Mouse (Mus musculus) adrenal gland, postnatal 10 days (tissue): ENCODE results near the gene Hsp90aa1. TPM values are rescaled to one million over a fixed set of nuclear protein-coding genes. Genes with fewer than 3 reads are reported as not detected.
"Not testable (repeated sequence)": the region's sequence is repeated elsewhere in the genome, so short reads cannot be mapped to it uniquely, and the experiment has no call there.

Experiments
- DNase-seq: peaks from one replicate; pipeline ENCODE4 v3.0.0; 2021; ENCODE audit warnings: mixed read lengths
- long read RNA-seq, 2 experiments: library from polyadenylated mRNA; stranded (forward); transcript quantifications; one replicate each; pipeline ENCODE4 v2.0.0; 2021
- total RNA-seq, 2 experiments: library from RNA; stranded (reverse); gene quantifications; 2 replicates each; pipeline ENCODE4 v1.2.3; 2021

Gene Hsp90aa1
- total RNA-seq, result 100 to 1,000 TPM; 271 to 276 TPM
- long read RNA-seq, experiment 1, transcript Hsp90aa1-202 (11 exons, 3,281 nt), result major isoform, 33 of 166 reads
- long read RNA-seq, experiment 1, partial matches to known transcripts, result 128 of 166 reads
- long read RNA-seq, experiment 1, other reads (novel, unspliced or antisense), result 1 of 166 reads
- long read RNA-seq, experiment 2, transcript Hsp90aa1-202 (11 exons, 3,281 nt), result major isoform, 62 of 85 reads
- long read RNA-seq, experiment 2, partial matches to known transcripts, result 22 of 85 reads
- long read RNA-seq, experiment 2, other reads (novel, unspliced or antisense), result 1 of 85 reads

DNA sequence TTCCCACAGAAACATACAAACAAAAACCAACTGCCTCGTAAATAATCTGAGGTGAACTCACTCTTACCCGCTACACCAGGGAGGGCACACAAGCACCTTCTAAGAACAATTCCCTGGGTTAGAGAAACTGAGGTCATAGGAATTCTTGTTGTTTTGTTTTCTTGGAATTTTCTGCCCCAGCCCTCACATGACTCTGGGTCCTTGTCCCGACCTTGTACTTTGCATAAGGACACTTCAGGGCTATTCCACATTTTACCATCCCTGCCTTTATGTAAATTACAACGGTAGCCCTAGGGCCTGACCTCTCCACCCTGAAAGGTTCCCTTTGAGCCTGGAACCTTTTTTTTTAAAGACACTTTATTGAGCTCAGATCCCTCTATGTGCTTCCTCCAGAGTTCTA lies at the start of gene Hsp90aa1:
Hsp90aa1 (minus strand) TSS at position 173 of the 400 bp plus-strand sequence.
- no peak for DNase-seq

DNA sequence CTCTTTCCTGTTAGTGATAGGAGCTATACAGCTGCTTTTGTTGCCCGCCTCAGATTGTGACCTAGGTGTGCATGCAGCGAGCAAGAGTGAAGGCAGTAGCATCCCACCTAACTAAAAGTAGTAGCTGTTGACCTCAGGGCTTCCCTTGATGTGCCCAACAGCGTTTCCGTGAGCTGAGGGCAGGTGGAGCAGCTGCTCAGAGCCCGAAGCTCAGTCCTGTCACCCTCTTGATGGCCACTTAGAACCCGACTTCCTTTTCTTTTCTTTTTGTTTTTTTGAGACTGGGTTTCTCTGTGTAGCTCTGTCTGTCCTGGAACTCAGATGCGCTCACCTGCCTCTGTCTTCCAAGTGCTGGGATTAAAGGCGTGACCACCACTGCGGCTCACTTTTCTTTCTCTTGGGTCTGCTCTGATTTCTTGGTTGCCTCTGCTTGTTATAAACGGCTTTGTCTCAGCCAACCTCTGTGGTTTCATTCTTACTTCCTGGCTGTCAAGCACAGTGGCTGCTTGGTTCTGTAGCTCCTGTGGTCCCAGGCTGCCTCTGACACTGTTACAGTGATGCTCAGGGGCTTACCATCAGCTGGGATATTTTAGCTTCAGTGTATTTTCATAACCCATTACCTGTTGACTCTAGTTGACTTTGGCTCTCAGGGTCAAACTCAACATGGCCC lies 48.4 kb upstream of the Hsp90aa1 start:
- no peak for DNase-seq

DNA sequence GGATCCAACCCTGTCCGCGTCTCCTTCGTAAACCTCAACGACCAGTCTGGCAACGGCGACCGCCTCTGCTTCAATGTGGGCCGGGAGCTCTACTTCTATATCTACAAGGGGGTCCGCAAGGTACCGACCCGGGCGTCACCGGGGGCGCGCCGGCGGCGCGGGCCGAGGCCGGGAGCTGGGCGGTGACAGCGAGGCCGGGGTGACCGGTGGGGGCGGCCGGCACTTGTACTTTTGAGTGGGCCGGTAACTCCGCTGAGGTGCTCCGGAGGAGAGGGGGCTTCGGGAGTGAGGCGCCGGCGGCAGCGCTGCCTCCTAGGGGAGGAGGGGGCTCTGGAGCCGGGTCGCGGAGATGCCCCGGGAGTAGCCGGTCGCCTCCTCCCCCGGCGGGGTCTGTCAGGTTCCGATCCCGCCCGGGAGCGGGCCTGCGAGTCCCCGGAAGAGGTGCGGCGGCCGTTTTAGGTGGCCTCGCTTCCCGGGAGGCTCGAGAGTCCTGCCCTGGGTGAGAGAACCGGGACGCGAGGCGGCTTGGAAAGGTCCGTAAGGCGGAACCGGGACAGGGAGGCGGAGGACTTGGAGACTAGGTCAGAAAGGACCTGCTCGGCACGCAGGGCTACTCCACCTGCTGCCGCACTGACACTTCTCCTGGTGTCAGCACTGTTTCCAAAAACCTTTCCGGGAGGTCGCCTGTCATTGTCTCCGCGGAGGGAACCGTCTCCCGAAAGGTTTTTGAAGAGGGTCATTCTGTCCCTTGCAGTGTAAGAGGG lies 35.8 kb upstream of the Hsp90aa1 start:
- DNase-seq, result peak; percentile 52

DNA sequence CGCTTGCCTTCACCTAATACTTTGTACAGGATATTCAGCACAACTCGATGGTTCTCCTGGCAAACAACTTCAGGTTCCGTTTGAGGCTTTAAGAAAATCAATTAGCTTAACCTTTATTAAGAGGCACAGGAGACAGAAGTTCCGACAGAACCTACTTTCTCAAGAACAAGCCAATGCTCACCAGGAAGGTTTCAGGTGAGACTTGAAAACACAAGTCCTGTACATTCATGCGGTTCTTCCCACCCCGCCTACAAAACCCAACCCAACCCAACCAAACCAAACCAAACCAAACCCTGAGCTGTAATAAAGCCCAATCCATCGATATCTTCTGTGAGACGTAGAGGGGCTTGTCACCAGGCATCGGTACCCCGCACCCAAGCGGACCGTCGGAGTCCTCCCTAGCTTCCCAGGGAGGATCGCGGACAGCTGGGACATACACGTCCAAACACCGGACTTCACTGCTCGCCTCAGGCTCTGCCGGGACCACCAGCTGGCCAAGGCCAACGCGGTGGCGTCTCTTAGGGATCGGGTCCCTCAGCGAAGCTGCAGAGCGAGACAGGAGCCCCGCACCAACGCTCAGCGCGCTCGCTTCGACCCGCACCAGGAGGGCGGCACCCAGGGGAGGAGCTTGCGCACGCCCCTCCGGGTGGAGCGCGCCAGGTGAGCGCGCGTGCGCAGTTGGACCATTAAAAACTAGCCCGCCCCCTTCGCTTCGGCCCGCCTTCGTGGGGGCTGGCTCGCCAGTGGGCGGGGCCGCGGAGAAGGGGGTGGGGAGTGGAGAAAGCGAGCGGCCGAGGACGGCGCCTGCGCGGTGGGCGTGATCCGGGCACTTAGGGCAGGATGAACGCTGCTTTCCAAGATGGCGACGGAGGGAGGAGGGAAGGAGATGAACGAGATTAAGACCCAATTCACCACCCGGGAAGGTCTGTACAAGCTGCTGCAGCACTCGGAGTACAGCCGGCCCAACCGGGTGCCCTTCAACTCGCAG lies 34.9 kb upstream of the Hsp90aa1 start, which contains the start of gene Wdr20:
Wdr20 (plus strand) TSS at position 775 of the 988 bp plus-strand sequence.
- DNase-seq, result peak; percentile 100

DNA sequence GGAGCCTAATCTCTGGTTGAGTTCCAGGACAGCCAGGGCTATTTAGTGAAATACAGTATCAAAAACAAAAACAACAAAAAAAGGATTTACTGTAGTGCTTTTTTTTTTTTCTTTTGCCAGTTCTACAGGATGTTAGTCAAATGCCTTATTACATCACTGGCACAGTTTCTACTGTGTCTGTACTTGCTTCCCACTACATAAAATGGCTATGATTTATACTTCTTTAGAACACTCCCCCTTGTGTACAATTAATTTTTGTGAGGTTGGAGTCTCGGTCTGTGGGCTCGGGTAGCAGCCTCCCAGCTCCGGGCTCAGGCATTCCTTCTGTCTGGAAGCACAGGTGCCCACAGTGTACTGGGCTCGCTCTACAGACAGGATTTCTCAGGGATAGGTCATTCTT lies 34.1 kb upstream of the Hsp90aa1 start:
- DNase-seq, result no peak

DNA sequence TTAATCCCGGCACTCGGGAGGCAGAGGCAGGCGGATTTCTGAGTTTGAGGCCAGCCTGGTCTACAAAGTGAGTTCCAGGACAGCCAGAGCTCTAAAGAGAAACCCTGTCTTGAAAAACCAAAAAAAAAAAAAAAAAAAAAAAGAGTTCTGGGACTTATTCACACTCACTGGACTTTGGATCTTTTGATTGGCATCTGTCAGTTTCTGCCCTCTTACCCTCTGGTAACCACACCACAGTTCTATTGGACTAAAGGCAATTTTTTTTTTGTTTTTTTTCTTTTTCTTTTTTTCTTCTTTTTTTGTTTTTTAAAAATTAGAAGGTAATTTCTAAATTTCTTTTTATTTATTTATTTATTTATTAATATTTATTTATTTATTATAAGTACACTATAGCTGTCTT lies 30.7 kb upstream of the Hsp90aa1 start:
- not testable (repeated sequence) for DNase-seq

DNA sequence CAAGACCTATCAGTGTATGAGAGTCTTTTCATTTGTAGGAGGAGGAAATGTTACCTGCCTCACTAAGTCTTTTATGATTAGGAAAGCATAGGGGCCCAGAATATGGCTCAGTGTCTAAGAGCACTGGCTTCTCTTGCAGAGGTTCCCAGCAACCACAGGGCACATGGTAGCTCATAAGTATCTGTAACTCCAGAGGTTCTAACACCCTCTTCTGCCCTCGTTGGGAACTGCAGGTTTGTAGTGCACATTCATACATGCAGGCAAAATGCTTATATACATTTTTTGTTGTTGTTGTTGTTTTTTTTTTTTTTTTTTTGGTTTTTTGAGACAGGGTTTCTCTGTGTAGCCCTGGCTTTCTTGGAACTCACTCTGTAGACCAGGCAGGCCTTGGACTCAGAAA lies 23.9 kb upstream of the Hsp90aa1 start:
- DNase-seq, result no peak

DNA sequence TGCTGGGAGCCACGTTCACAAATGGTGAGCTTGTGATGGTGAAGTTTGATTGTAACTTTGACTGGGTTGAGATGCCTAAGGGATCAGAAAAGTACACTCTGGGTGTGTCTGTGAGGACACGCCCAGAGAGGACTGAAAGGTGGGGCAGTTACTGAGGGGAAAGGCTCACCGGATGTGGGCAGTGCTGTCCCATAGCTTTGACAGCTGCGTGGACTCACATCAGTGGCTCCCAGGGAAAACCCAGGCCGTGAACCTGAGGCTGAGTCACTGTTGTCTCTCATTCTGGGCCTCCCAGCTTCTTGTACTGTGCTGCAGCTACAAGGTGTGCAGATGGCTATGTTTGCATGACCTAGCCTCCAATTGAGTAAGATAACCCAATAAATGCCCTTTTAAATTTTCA lies 23.0 kb upstream of the Hsp90aa1 start:
- no peak for DNase-seq

DNA sequence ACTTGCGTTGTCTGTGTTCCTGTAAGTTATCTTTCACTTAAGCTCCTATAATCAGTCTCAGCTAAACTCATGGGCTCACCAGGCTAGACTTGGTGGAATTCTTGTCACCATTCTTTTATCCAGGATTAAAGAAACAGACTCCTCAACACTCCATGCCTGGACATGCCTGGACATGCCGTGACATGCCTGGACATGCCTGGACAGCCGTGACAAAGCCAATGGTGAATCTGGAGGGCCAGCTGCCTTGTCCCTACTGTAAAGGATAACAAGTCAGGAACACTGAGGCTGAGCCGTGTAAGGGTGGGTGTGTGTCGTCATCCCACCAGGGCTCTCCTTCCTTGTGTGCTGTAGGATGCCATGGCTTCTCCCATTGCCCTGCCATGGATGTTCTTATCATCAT lies 22.5 kb upstream of the Hsp90aa1 start:
- no peak for DNase-seq

DNA sequence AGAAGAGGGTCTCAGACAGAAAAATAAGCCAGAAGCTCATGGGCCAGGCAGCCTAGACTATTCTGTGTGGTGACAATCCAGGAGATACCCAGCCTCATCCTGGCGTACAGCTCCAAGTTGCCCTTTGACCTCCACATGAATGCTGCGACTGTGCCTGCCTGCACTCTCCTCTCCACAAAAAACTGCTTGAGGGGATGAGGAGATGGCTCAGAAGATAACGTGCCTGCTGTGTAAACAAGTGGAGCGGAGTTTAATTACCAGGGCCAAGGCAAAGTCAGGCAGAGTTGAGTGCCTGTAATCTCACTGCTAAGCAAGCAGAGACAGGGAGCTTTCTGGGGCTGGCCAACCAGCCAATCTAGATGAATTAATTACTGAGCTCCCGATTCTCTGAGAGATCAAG lies 13.5 kb upstream of the Hsp90aa1 start:
- no peak for DNase-seq

DNA sequence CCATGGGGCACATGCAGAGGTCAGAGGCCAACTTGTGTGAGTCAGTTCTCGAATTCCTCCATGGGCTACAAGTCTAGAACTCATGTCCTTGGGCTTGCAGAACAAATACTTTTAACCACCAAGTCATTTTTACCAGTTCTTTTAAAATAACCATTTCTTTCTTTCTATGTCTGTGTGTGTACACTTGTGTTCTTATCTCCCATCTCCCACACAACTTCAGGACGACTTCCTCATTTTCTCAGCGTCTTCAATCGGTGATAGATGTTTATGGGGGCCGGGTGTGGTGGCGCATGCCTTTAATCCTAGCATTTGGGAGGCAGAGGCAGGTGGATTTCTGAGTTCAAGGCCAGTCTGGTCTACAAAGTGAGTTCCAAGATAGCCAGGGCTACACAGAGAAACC lies 11.7 kb upstream of the Hsp90aa1 start:
- no peak for DNase-seq

DNA sequence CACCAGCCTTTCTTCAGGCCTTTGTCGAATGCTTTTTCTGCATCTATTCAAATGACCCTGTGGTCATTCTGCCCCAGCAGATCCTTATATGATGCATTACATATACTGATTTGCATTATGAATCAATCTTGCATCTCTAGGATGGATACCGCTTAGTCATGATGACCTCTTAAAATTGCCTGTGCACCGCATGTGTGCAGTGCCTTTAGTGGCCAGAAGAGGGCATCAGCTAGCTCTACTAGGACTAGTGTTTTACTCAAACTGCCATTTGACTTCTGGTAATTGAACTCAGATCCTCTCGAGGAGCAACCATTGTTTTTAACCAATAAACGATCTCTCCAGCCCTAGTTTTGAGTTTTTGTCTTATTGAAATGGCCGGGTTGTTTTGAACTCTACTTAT lies 11.3 kb upstream of the Hsp90aa1 start:
- no peak for DNase-seq

DNA sequence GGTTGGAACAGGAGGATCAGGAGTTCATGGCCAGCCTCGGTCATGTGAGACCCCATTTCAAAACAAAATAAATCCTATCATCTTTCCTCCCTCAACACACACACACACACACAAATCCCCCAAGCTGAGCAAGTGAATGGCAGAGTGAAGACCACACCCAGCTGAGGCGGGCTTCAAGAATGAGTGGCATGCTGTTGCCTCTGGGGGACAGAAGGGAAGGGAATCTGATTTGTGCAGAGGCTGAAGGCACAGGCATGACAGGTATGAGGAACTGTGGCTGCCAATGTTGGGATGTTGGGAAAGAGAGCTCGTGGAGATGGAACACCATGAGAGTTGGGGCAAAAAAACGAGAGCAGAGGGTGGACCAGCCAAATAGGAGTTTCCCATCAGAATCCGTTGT lies 8.7 kb upstream of the Hsp90aa1 start:
- DNase-seq, result no peak

DNA sequence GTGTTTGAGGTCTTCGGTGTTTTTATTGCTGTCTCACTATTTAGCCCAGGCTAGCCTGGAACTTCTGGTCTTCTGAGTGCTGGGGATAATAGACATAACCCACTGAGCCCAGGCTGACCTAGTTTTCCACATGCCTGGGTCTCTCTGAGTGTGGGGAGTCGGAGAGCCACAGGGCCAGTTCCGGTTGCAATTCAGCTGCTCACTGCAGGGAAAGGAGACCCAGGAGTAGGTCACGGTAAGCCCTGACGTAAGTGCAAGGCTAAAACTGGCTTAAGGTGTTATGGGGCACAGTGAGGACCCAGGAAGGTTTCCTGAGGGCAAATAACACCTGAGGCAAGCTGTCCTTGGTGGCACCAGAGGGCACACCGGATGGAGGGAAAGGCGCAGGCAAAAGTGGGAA lies 4.9 kb upstream of the Hsp90aa1 start:
- DNase-seq, result no peak

DNA sequence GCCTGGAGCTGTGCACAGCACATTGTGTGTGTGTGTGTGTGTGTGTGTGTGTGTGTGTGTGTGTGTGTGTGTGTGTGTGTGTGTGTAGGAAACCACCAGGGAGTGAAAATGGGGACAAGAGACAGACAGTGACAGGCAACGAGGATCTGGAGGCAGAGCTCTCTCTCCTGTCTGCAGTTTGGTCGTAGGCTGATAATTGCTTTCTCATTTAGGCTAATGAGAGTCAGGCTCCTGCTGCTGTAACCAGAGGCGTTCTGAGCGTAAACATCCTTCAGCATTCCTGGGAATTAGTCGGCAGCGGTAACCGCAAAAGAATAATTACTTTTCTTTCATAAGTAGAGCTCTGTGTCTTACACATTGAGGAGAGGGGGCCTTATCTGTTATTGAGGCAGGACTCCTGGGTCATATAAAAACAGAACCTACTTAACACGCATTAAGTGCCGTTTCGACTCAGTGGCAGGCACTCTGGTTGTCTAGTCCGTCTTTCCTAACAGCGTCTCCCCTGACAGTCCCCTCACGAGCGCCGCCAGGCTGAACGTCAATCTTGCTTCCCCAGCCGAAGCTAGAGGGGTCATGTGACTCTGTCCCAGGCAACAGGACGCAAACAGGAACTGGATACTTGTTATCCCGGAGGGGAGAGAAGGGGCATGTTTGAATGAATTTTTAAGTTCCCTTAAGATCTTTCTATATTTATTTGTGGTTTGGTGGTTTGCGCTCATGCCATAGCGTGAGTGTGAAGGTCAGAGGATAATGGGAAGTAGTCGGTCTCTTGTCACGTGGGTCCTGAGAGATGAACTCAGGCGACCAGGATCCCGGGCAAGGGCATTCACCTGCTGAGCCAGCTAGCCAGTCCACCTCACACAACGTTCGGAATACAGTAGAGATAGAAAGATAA lies 4.1 kb upstream of the Hsp90aa1 start:
- peak; percentile 76 for DNase-seq

DNA sequence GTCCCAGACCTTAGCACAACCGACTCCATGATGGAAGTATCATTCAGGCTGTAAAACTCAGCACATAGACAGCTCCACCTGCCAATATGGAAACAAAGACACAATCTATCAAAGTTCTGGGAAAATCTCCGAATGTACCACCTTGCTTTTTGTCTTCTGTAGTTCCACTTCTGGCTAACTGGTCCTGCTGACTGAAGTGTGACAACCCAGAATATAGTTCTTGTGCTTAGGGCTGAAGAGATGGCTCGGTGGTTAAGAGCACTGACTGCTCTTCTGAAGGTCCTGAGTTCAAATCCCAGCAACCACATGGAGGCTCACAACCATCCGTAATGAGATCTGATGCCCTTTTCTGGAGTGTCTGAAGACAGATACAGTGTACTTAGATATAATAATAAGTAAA lies 2.9 kb upstream of the Hsp90aa1 start:
- not testable (repeated sequence) for DNase-seq

DNA sequence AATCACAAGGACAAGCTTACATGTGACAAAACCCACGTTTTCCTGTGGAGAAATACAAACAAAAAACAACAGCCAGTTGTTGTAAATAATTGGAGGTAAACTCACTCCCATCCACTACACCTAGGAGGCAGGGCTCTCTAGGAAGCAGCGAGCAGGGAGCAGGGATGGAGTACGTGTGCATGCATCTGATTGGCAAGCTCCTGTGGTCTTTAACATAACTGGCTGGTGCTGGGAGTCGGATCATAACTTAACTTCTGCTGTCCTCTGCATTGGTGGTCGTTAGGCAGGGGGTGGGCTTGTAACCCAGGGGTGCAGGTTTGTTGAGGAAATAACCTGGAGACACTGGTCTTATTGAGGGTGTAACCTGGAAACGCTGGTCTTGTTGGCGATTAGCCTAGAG lies 1.2 kb upstream of the Hsp90aa1 start:
- no peak for DNase-seq

DNA sequence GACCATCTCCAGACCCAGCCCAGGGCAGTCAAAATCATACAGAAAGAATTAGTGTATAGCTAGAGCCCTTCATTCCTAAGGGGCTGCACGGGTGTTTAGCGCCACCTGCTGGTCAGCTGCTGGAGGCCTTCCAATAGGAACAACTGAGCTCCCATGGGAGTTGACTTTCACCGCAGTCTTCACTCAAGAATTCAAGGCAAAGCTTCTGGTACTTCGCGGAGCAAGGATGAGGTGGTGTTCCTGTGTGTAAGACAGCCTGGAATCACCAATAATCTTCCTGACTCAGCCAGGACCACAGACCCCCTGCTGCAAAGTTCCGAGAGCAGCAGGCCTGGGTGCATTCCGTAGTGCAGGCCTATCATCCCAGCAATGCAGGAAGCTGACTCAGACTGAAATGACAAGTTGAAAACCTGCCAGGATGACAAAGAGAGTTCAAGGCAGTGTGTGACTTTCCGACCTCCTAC lies 512 bp upstream of the Hsp90aa1 start:
- DNase-seq, result peak; percentile 93

DNA sequence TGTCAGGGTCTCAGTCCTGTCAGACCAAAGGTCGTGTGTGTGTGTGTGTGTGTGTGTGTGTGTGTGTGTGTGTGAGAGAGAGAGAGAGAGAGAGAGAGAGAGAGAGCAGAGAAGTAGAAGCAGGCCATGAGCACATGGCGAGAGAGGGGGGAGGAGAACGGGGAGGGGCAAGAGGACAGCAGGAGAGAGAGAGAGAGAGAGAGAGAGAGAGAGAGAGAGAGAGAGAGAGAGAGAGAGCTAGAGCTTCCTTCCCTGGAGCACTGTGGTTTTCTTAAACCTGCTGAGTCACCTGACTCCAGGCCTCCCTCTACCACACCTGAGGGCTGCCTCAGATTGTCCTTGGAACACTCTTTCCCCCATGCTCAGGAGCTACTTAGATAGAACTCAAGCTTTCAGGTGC lies 1.2 kb downstream of the Hsp90aa1 start:
- not testable (repeated sequence) for DNase-seq

DNA sequence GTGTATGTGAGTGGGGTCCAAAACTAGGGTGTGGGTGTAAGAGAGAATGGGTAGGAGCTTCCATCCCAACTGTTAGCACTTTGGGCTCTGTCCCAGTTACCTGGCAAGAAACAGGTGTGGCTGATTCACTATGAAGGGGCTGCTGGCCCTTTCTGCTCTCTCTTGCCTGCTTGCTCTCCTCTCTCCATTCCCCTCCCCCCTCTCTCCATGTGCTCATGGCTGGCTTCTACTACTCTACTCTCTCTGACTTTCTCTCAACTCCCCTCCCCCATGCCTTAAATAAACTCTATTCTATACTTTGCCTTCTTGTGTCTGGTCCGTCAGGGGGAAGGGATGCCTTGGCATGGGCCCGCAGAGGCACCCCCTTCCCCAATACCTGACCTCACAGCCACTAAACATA lies 1.8 kb downstream of the Hsp90aa1 start:
- DNase-seq, result no peak

DNA sequence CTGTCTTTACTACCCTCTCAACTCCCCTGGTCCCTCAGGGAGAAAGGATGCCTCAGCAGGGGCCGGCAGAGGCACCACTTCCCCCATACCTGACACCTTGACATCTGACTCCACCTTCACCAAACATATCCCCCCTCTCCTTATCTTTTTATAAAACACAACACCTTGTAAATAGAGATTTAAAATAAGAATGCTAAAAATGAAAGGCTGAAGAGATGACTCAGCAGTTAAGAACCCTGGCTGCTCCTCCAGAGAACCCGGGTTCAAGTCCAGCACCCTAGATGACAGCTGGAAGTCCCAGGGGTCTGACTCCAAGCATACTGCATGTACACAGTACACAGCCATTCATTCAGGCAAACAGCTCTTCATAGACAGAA lies 3.4 kb downstream of the Hsp90aa1 start:
- no peak for DNase-seq
